ENCODE assay signal across 8 mouse cellular contexts in genomic region chr3:120983556-120984270, GRCm38 (mm10).
DNase-seq lines count a peak whose midpoint lies in the region; ATAC-seq and TF ChIP-seq lines count a peak whose summit lies in the region.

No protein-coding gene starts in this region.

- no peaks in the 10 kb centered on the region; a peak in 1 of 4 replicates for H3K4me1 ChIP-seq in ES-E14 (ENCODE audit: control insufficient read depth in 2 of 2, insufficient read depth in 2 of 2, low read length in 2 of 2, poor library complexity in 1 of 2)
- peaks cover 16% of the 10 kb centered on the region for H3K4me1 ChIP-seq in midbrain, embryonic 14.5 days (ENCODE audit: control insufficient read depth, insufficient read depth, low read length)

- DNase-seq in ES-E14 (ENCODE audit: low read depth, low spot score): no peak
- peak; percentile 18 for DNase-seq in embryo, embryonic 9.5 days (ENCODE audit: extremely low spot score)
- peak; percentile 61 to 85 for DNase-seq in layer of hippocampus, adult 18-20 months (ENCODE audit: low spot score in 2 of 2)
- DNase-seq in midbrain, embryonic 14.5 days: peak; percentile 75
- no peak for DNase-seq in T-cell, adult 2 months (ENCODE audit: low spot score)
- DNase-seq in heart, adult 18-20 months: no peak
- no peak for DNase-seq in spleen, postnatal 10 days (ENCODE audit: low spot score in 2 of 2)
- no peak for DNase-seq in kidney, postnatal 36 days

- H3K9ac ChIP-seq in ES-E14 (ENCODE audit: insufficient read depth, low read depth, low read length, poor library complexity, severe bottlenecking): no peak overlapping the region
- H3K9ac ChIP-seq in midbrain, embryonic 14.5 days (replicated peaks; ENCODE audit: low read length): no peak overlapping the region

- H3K27me3 ChIP-seq in midbrain, embryonic 14.5 days (ENCODE audit: control insufficient read depth, insufficient read depth, low read length): peaks cover 4% of the 10 kb centered on the region; the same call in 1 of the 2 replicates

- H3K9me3 ChIP-seq in ES-E14 (ENCODE audit: control insufficient read depth, insufficient read depth, low read depth, low read length): no peaks in the 10 kb centered on the region
- no peaks in the 10 kb centered on the region for H3K9me3 ChIP-seq in midbrain, embryonic 14.5 days (ENCODE audit: control insufficient read depth, low read length)

- 18% methylated on average over 17 of the region's 17 CpGs for WGBS in midbrain, embryonic 14.5 days

- H3K27ac ChIP-seq in ES-E14 (ENCODE audit: insufficient read depth, low read depth, low read length, poor library complexity, severe bottlenecking): no peak overlapping the region
- 0 out of 2 replicates have a peak overlapping the region, but pooled peaks have one; percentile 49 for H3K27ac ChIP-seq in midbrain, embryonic 14.5 days (replicated peaks; ENCODE audit: low read depth, low read length)

- in situ Hi-C loops in ES-E14 (cut with MboI; ENCODE audit: low sequenced_read_pairs in 2 of 2, unreplicated experiment in 2 of 2): no loop called here

- H3K4me2 ChIP-seq in midbrain, embryonic 14.5 days (ENCODE audit: low read length): peak overlapping the region; percentile 44

- H3K4me3 ChIP-seq in ES-E14 (ENCODE audit: insufficient read depth in 1 of 2, low read depth in 1 of 2, low read length in 2 of 2, poor library complexity in 1 of 2, severe bottlenecking in 1 of 2): no peak overlapping the region
- no peak overlapping the region for H3K4me3 ChIP-seq in midbrain, embryonic 14.5 days (replicated peaks; ENCODE audit: low read depth, low read length)

- no peaks in the 10 kb centered on the region for H3K36me3 ChIP-seq in ES-E14 (ENCODE audit: control insufficient read depth, insufficient read depth, low read length, poor library complexity, severe bottlenecking)
- H3K36me3 ChIP-seq in midbrain, embryonic 14.5 days (ENCODE audit: control insufficient read depth, insufficient read depth, low read length): no peaks in the 10 kb centered on the region

- ATAC-seq in midbrain, embryonic 14.5 days (ENCODE audit: low FRiP score, low TSS enrichment): peak; percentile 75

TF ChIP-seq in ES-E14, 5 proteins besides CTCF, POLR2A, EP300 and RAD21:
- TF ChIP-seq ZNF384 (IDR thresholded peaks at IDR 0.05; ENCODE audit: low read depth, low read length) (0 out of 2 replicates have a peak, but pooled peaks have one; percentile 7), ZC3H11A (IDR thresholded peaks at IDR 0.05; ENCODE audit: borderline replicate concordance, low read depth, low read length) (no peak)

Comparison
In these comparisons a context has a peak if more than half of its experiments do, and no peak if none do; other contexts are left out.
1. DNase-seq: peak in embryo, embryonic 9.5 days (single experiment), layer of hippocampus, adult 18-20 months (2 of 2) and midbrain, embryonic 14.5 days (single experiment); none in ES-E14 (single experiment), T-cell, adult 2 months (single experiment), heart, adult 18-20 months (0 of 2), spleen, postnatal 10 days (0 of 2) and kidney, postnatal 36 days (0 of 2).